Mouse (Mus musculus) neural tube, embryonic 13.5 days (tissue): ENCODE results near the gene Anks4b. TPM values are rescaled to one million over a fixed set of nuclear protein-coding genes. Genes with fewer than 3 reads are reported as not detected.

ENCODE experiments used
- ATAC-seq: fragments of 200-750 bp; cut with Nextera tagmentation; 2 replicates; pipeline ENCODE4 v1.8.0; 2017; ENCODE audit warnings: low read depth, mild to moderate bottlenecking, moderate TSS enrichment, moderate library complexity
- H3K27ac ChIP-seq: fragments of 300-500 bp; sonication (generic); replicated peaks from 2 replicates; pipeline ENCODE4 v1.5.1; 2015; ENCODE audit warnings: moderate library complexity, mild to moderate bottlenecking, inconsistent platforms
- H3K27me3 ChIP-seq: fragments of 300-500 bp; sonication (generic); 2 replicates; pipeline ENCODE4 v1.6.1; 2015; ENCODE audit warnings: mild to moderate bottlenecking, inconsistent platforms
- H3K36me3 ChIP-seq: fragments of 300-500 bp; sonication (generic); 2 replicates; pipeline ENCODE4 v1.6.1; 2015; ENCODE audit warnings: mild to moderate bottlenecking, inconsistent platforms
- H3K4me1 ChIP-seq: fragments of 300-500 bp; sonication (generic); replicated peaks from 2 replicates; pipeline ENCODE4 v1.6.1; 2015; ENCODE audit warnings: inconsistent platforms
- H3K4me2 ChIP-seq: fragments of 300-500 bp; sonication (generic); 2 replicates; pipeline ENCODE4 v1.6.1; 2015; ENCODE audit warnings: inconsistent platforms, mild to moderate bottlenecking, moderate library complexity
- H3K4me3 ChIP-seq: fragments of 300-500 bp; sonication (generic); 2 replicates; pipeline ENCODE4 v1.5.1; 2015; ENCODE audit warnings: mild to moderate bottlenecking, inconsistent platforms
- H3K9ac ChIP-seq: fragments of 300-500 bp; sonication (generic); 2 replicates; pipeline ENCODE4 v1.6.1; 2015; ENCODE audit warnings: moderate library complexity, mild to moderate bottlenecking, inconsistent platforms
- H3K9me3 ChIP-seq: fragments of 300-500 bp; sonication (generic); 2 replicates; pipeline ENCODE4 v1.6.1; 2016; ENCODE audit warnings: inconsistent platforms
- WGBS: fragments of 180-500 bp; shearing (Covaris S2); methylation state at CpG from one replicate; pipeline ENCODE4 v1.1.7; 2015; 5-methylcytosine and 5-hydroxymethylcytosine counted together
- polyA plus RNA-seq: library from polyadenylated mRNA; unstranded; fragments of >200 nt; fragmentation: Nextera tagmentation; extraction: Ambion mirVana; gene quantifications from 2 replicates; pipeline ENCODE4 v1.2.1, GENCODE M21; 2015

The Anks4b gene
- polyA plus RNA-seq, 1 experiment from 2014 or later, result not detected

- Histone ChIP-seq H3K4me3 (no peak overlapping the region), H3K9me3 (no peaks in the 10 kb centered on the region), H3K4me1 (no peaks in the 10 kb centered on the region), H3K36me3 (no peaks in the 10 kb centered on the region), H3K27ac (no peak overlapping the region), H3K4me2 (no peak overlapping the region), H3K9ac (no peak overlapping the region), H3K27me3 (no peaks in the 10 kb centered on the region)
- ATAC-seq, result no peak
- WGBS, result 87% methylated on average over 11 of the region's 11 CpGs
These were observed 9.9 kb upstream of the Anks4b start for GRCm38 (mm10) chr7:120163581-120164251.

GRCm38 (mm10) chr7:120172188-120172700, 1.4 kb upstream of the Anks4b start:
- Histone ChIP-seq H3K27me3 (no peaks in the 10 kb centered on the region), H3K4me3 (no peak overlapping the region), H3K27ac (no peak overlapping the region), H3K9me3 (no peaks in the 10 kb centered on the region), H3K36me3 (no peaks in the 10 kb centered on the region), H3K9ac (no peak overlapping the region), H3K4me1 (no peaks in the 10 kb centered on the region), H3K4me2 (no peak overlapping the region)
- 96% methylated on average over 1 of the region's 1 CpGs for whole genome bisulfite sequencing
- no peak for ATAC-seq

- H3K4me3 ChIP-seq, result no peak overlapping the region
- no peak overlapping the region for H3K4me2 ChIP-seq
- H3K27ac ChIP-seq, result no peak overlapping the region
- H3K9me3 ChIP-seq, result no peaks in the 10 kb centered on the region
- ATAC-seq, result no peak
- WGBS, result 90% methylated on average over 11 of the region's 11 CpGs
- no peaks in the 10 kb centered on the region for H3K36me3 ChIP-seq
- H3K4me1 ChIP-seq, result no peaks in the 10 kb centered on the region
- H3K9ac ChIP-seq, result no peak overlapping the region
- H3K27me3 ChIP-seq, result no peaks in the 10 kb centered on the region
These were observed 1.3 kb downstream of the Anks4b start for GRCm38 (mm10) chr7:120174723-120175504.

- Histone ChIP-seq H3K9me3 (no peaks in the 10 kb centered on the region), H3K4me1 (no peaks in the 10 kb centered on the region), H3K36me3 (no peaks in the 10 kb centered on the region), H3K4me3 (no peak overlapping the region), H3K27me3 (no peaks in the 10 kb centered on the region), H3K4me2 (no peak overlapping the region), H3K9ac (no peak overlapping the region), H3K27ac (no peak overlapping the region)
- no peak for ATAC-seq
- 86% methylated on average over 3 of the region's 3 CpGs for WGBS
These were observed 4.0 kb downstream of the Anks4b start for GRCm38 (mm10) chr7:120177611-120178010.

DNA sequence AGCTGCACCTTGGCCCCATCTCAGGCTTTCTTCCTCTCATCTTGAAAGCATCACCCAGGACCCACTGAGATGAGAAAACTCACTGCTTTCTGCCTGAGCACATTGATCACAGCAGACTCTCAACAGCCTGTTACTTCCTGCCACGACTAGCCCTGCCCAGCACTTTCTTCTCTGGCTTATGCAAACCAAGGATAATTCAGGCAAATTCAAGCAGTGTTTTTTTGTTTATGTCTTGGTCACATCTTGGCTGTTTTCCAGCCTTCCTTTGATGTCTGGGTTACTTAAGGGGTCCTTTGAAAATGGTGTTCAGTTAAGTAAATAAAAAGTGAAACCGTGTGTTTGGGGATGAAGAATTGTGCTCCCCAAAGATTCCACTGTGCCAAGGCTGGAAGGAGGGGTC, 5.3 kb downstream of the Anks4b start:
- H3K27ac ChIP-seq, result no peak overlapping the region
- H3K4me2 ChIP-seq, result no peak overlapping the region
- no peak overlapping the region for H3K4me3 ChIP-seq
- H3K4me1 ChIP-seq, result no peaks in the 10 kb centered on the region
- WGBS, result 30% methylated on average over 2 of the region's 2 CpGs
- H3K9ac ChIP-seq, result no peak overlapping the region
- no peaks in the 10 kb centered on the region for H3K36me3 ChIP-seq
- no peak for ATAC-seq
- no peaks in the 10 kb centered on the region for H3K9me3 ChIP-seq
- no peaks in the 10 kb centered on the region for H3K27me3 ChIP-seq

- no peaks in the 10 kb centered on the region for H3K27me3 ChIP-seq
- no peaks in the 10 kb centered on the region for H3K36me3 ChIP-seq
- no peaks in the 10 kb centered on the region for H3K4me1 ChIP-seq
- no peak for ATAC-seq
- no peak overlapping the region for H3K4me2 ChIP-seq
- H3K9me3 ChIP-seq, result no peaks in the 10 kb centered on the region
- 89% methylated on average over 5 of the region's 5 CpGs for WGBS
- no peak overlapping the region for H3K9ac ChIP-seq
- H3K4me3 ChIP-seq, result no peak overlapping the region
- no peak overlapping the region for H3K27ac ChIP-seq
These were observed 6.9 kb downstream of the Anks4b start for GRCm38 (mm10) chr7:120180547-120180946.

- WGBS, result 91% methylated on average over 4 of the region's 4 CpGs
- Histone ChIP-seq H3K9me3 (no peaks in the 10 kb centered on the region), H3K27me3 (no peaks in the 10 kb centered on the region), H3K9ac (no peak overlapping the region), H3K4me2 (no peak overlapping the region), H3K4me1 (no peaks in the 10 kb centered on the region), H3K4me3 (no peak overlapping the region), H3K36me3 (no peaks in the 10 kb centered on the region), H3K27ac (no peak overlapping the region)
- no peak for ATAC-seq
These were observed 8.0 kb downstream of the Anks4b start for GRCm38 (mm10) chr7:120181401-120182230.

DNA sequence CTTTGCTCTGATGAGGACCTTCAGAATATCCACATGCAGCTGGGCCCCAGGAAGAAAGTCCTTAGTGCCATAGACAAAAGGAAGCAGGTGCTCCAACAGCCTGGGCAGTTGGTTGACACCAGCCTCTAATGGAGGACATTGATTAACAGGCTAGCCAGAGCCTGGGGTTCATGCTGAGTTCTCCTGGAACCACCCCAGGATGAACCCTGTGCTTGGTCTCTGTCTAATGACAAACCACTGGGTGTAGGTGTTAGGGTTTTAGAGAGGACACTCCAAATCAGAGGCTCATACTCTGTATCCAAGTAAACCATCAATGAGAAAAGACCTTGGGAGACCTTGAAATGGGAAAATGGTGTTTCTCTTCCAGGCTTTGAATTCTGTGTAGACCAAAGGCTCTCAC, 9.2 kb downstream of the Anks4b start:
- Histone ChIP-seq H3K27me3 (no peaks in the 10 kb centered on the region), H3K4me3 (no peak overlapping the region), H3K9me3 (no peaks in the 10 kb centered on the region), H3K36me3 (no peaks in the 10 kb centered on the region), H3K27ac (no peak overlapping the region), H3K4me1 (no peaks in the 10 kb centered on the region), H3K4me2 (no peak overlapping the region), H3K9ac (no peak overlapping the region)
- no peak for ATAC-seq

- H3K27me3 ChIP-seq, result no peaks in the 10 kb centered on the region
- no peaks in the 10 kb centered on the region for H3K36me3 ChIP-seq
- H3K4me1 ChIP-seq, result 0 out of 2 replicates have a peak, but pooled peaks cover 4% of the 10 kb centered on the region
- no peak overlapping the region for H3K27ac ChIP-seq
- no peak overlapping the region for H3K4me3 ChIP-seq
- no peak for ATAC-seq
- H3K4me2 ChIP-seq, result no peak overlapping the region
- H3K9ac ChIP-seq, result no peak overlapping the region
- 90% methylated on average over 5 of the region's 5 CpGs for WGBS
- no peaks in the 10 kb centered on the region for H3K9me3 ChIP-seq
These were observed 15.3 kb downstream of the Anks4b start for GRCm38 (mm10) chr7:120188946-120189345.

- Histone ChIP-seq H3K9me3 (no peaks in the 10 kb centered on the region), H3K4me1 (0 out of 2 replicates have a peak, but pooled peaks cover 4% of the 10 kb centered on the region), H3K36me3 (no peaks in the 10 kb centered on the region), H3K9ac (no peak overlapping the region), H3K4me2 (no peak overlapping the region), H3K27ac (no peak overlapping the region), H3K4me3 (no peak overlapping the region), H3K27me3 (no peaks in the 10 kb centered on the region)
- ATAC-seq, result no peak
- 73% methylated on average over 8 of the region's 8 CpGs for WGBS
These were observed 15.9 kb downstream of the Anks4b start for GRCm38 (mm10) chr7:120189369-120190149.

- WGBS, result 76% methylated on average over 8 of the region's 8 CpGs
- Histone ChIP-seq H3K36me3 (no peaks in the 10 kb centered on the region), H3K4me1 (0 out of 2 replicates have a peak, but pooled peaks cover 4% of the 10 kb centered on the region), H3K27ac (no peak overlapping the region), H3K4me2 (no peak overlapping the region), H3K4me3 (no peak overlapping the region), H3K27me3 (no peaks in the 10 kb centered on the region), H3K9me3 (no peaks in the 10 kb centered on the region), H3K9ac (no peak overlapping the region)
- ATAC-seq, result no peak
These were observed 16.6 kb downstream of the Anks4b start for GRCm38 (mm10) chr7:120190150-120190665.
